Mouse (Mus musculus): ENCODE results near the gene Hoxc10. TPM values are rescaled to one million over a fixed set of nuclear protein-coding genes. Genes with fewer than 3 reads are reported as not detected.
A peak's percentile ranks its signal among the peaks of the same experiment; 100 is the strongest.

Hoxc10 gene
- polyA plus RNA-seq, 1 experiment from 2014 or later, result not detected

DNA sequence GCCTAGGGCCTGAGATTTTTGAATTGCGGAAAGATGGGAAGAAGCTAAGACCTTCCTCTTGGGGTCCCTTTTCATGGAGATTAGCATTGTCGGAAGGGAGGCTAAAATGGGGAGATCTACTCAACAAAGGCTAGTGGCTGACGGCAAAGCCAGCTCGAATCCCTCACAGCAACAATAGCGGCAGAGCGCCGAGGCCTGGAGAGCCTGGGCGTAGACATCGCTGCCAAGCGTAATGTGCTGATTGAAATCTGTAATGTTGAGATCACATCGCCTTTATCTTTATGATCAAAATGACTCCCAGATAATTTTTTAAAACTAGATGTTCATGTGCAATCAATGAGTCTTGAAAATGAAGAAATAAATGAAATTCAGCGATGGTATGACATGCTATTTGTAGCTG lies 32.2 kb upstream of the Hoxc10 start:
- WGBS, result under 1% methylated on average over 12 of the region's 12 CpGs
- Histone ChIP-seq H3K27me3 (ENCODE audit: insufficient read depth, poor library complexity, severe bottlenecking) (peaks cover 100% of the 10 kb centered on the region), H3K27ac (no peak overlapping the region), H3K36me3 (no peaks in the 10 kb centered on the region), H3K4me1 (replicated peaks) (peaks cover 1% of the 10 kb centered on the region; the same call in 1 of the 2 replicates), H3K9me3 (no peaks in the 10 kb centered on the region), H3K4me3 (no peak overlapping the region)
- DNase-seq (ENCODE audit: low spot score), result no peak

GRCm38 (mm10) chr15:102934897-102935296 lies 31.7 kb upstream of the Hoxc10 start:
- H3K4me1 ChIP-seq (replicated peaks), result peaks cover 5% of the 10 kb centered on the region; the same call in 1 of the 2 replicates
- H3K27ac ChIP-seq, result no peak overlapping the region
- H3K36me3 ChIP-seq, result no peaks in the 10 kb centered on the region
- H3K9me3 ChIP-seq, result no peaks in the 10 kb centered on the region
- WGBS, result under 1% methylated on average over 27 of the region's 27 CpGs
- peaks cover 100% of the 10 kb centered on the region for H3K27me3 ChIP-seq (ENCODE audit: insufficient read depth, poor library complexity, severe bottlenecking)
- DNase-seq (ENCODE audit: low spot score), result peak; percentile 64
- H3K4me3 ChIP-seq, result no peak overlapping the region

DNA sequence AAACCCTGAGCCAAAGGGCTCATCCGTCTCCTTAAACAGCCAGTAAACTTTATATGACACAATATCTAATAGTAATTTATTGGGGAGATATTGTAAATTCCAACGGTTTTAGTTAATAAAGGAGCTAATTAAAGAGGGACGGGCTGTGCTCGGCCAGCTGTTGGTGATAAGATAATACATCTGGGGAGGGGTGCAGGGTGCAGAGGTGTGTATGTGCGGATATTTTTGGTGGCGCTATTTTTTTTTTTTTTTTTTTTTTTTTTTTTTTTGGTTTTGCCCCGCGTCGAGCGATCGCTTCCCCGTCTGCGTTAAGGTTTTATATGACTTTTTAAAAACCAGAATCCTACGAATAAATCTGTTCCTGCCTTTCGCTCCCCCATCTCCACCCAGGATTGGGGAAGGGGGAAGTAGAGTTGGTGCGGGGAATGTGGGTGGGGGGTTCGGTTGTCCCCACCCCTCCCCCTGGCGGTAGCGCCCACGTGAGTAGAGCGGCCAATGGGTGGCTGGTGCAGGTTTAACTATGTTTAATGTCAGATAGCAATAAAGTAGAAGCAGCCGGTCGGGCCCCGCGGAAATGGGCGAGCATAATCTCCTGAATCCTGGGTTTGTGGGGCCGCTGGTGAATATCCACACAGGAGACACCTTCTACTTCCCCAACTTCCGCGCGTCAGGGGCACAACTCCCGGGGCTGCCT lies 30.2 kb upstream of the Hoxc10 start, which contains the start of gene Hoxc12:
TSS of gene Hoxc12 (plus strand) at position 479 of the 694 bp plus-strand sequence.
- Histone ChIP-seq H3K4me1 (replicated peaks) (peaks cover 5% of the 10 kb centered on the region; the same call in 1 of the 2 replicates), H3K27me3 (ENCODE audit: insufficient read depth, poor library complexity, severe bottlenecking) (peaks cover 100% of the 10 kb centered on the region), H3K9me3 (no peaks in the 10 kb centered on the region), H3K4me3 (no peak within 1 kb of the TSS), H3K27ac (no peak within 1 kb of the TSS), H3K36me3 (no peaks in the 10 kb centered on the region)
- no peak for DNase-seq (ENCODE audit: low spot score)
- WGBS, result 2% methylated on average over 31 of the region's 31 CpGs

DNA sequence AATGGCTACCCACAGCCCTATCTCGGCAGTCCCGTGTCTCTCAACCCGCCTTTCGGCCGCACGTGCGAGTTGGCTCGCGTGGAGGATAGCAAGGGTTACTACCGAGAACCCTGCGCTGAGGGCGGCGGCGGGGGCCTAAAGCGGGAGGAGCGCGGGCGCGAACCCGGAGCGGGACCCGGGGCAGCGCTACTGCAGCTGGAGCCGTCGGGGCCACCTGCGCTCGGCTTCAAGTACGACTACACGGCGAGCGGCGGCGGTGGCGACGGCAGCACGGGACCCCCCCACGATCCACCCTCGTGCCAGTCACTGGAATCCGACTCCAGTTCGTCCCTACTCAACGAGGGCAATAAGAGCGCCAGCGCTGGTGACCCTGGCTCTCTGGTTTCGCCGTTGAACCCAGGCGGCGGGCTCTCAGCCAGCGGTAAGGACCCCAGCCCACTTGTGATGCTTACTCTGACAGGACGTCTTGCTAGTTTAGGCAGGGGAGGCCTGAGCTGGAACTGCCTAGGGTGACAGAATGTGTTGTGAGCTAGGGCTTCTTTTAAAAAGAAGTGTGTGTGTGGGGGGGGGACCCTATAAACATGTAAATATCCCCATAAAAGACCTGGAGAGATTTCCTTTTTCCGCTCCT lies 29.4 kb upstream of the Hoxc10 start:
- 1% methylated on average over 50 of the region's 50 CpGs for WGBS

GRCm38 (mm10) chr15:102939256-102940155 lies 27.1 kb upstream of the Hoxc10 start:
- DNase-seq (ENCODE audit: low spot score), result no peak
- H3K36me3 ChIP-seq, result no peaks in the 10 kb centered on the region
- H3K4me3 ChIP-seq, result no peak overlapping the region
- H3K9me3 ChIP-seq, result no peaks in the 10 kb centered on the region
- H3K27ac ChIP-seq, result no peak overlapping the region
- peaks cover 100% of the 10 kb centered on the region for H3K27me3 ChIP-seq (ENCODE audit: insufficient read depth, poor library complexity, severe bottlenecking)
- peaks cover 11% of the 10 kb centered on the region; the same call in 1 of the 2 replicates for H3K4me1 ChIP-seq (replicated peaks)
- 1% methylated on average over 34 of the region's 34 CpGs for WGBS

More for the DNA sequence above, 29.4 kb upstream of the Hoxc10 start:
- peak; percentile 60 for DNase-seq (ENCODE audit: low spot score)
- Histone ChIP-seq H3K9me3 (no peaks in the 10 kb centered on the region), H3K4me3 (no peak overlapping the region), H3K36me3 (no peaks in the 10 kb centered on the region), H3K27me3 (ENCODE audit: insufficient read depth, poor library complexity, severe bottlenecking) (peaks cover 100% of the 10 kb centered on the region), H3K4me1 (replicated peaks) (peaks cover 5% of the 10 kb centered on the region; the same call in 1 of the 2 replicates), H3K27ac (no peak overlapping the region)

GRCm38 (mm10) chr15:102942739-102943467 lies 23.7 kb upstream of the Hoxc10 start:
- no peaks in the 10 kb centered on the region for H3K36me3 ChIP-seq
- peak; percentile 62 for DNase-seq (ENCODE audit: low spot score)

GRCm38 (mm10) chr15:102943468-102943813 lies 23.2 kb upstream of the Hoxc10 start:
- Histone ChIP-seq H3K4me1 (replicated peaks) (peaks cover 11% of the 10 kb centered on the region; the same call in 1 of the 2 replicates), H3K4me3 (no peak overlapping the region), H3K27ac (no peak overlapping the region), H3K9me3 (no peaks in the 10 kb centered on the region), H3K27me3 (ENCODE audit: insufficient read depth, poor library complexity, severe bottlenecking) (peaks cover 100% of the 10 kb centered on the region), H3K36me3 (no peaks in the 10 kb centered on the region)
- DNase-seq (ENCODE audit: low spot score), result no peak
- 2% methylated on average over 5 of the region's 5 CpGs for WGBS

More at GRCm38 (mm10) chr15:102942739-102943467, 23.7 kb upstream of the Hoxc10 start:
- no peaks in the 10 kb centered on the region for H3K9me3 ChIP-seq
- H3K4me3 ChIP-seq, result peak overlapping the region; percentile 32
- H3K27me3 ChIP-seq (ENCODE audit: insufficient read depth, poor library complexity, severe bottlenecking), result peaks cover 100% of the 10 kb centered on the region
- H3K27ac ChIP-seq, result no peak overlapping the region
- under 1% methylated on average over 53 of the region's 53 CpGs for WGBS
- peaks cover 11% of the 10 kb centered on the region; the same call in 1 of the 2 replicates for H3K4me1 ChIP-seq (replicated peaks)

DNA sequence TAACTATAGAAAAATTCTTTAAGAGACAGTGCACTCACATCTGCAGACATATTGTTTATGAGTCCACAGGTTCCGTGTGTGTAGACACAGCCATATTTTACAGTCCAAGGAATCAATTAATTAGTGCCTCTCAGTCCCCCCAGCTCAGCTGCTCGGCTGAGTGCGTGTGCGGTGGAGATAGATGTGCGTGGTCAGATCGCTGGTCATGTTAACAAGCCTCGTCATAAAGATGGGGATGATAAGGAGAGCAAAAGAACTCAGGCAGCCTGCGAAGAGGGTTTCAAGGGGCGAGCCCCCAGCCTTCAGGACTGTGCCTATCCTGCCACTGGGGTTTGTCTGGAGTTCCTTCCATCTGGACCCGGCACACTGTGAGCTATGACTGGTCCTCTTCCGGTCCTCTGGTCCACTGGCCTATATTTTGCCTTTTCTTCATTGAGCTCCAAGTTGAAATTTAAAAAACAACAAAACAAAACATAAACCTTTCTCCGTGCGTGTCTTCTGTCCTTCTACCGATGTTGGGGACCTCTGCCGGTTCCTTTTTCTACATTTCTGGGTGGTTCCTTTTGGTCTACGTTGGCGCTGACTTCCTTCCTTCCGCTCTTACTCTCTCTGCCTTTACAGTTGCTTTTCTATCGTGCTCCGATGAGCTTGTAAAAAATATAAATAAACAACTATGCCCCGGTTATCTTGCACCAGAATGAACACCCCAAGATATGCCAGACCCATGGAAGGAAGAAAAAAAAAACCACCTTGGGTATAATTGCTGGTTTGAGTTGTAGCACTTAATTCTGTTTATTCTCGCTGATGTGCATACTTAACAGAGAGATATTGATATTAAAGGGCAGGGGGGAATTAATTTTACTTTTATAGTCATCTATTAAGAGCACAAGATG lies 21.2 kb upstream of the Hoxc10 start:
- Histone ChIP-seq H3K9me3 (no peaks in the 10 kb centered on the region), H3K36me3 (no peaks in the 10 kb centered on the region), H3K27ac (no peak overlapping the region), H3K4me3 (no peak overlapping the region), H3K4me1 (replicated peaks) (peaks cover 6% of the 10 kb centered on the region; the same call in 1 of the 2 replicates), H3K27me3 (ENCODE audit: insufficient read depth, poor library complexity, severe bottlenecking) (peaks cover 100% of the 10 kb centered on the region)
- 9% methylated on average over 22 of the region's 22 CpGs for WGBS
- DNase-seq (ENCODE audit: low spot score), result no peak

DNA sequence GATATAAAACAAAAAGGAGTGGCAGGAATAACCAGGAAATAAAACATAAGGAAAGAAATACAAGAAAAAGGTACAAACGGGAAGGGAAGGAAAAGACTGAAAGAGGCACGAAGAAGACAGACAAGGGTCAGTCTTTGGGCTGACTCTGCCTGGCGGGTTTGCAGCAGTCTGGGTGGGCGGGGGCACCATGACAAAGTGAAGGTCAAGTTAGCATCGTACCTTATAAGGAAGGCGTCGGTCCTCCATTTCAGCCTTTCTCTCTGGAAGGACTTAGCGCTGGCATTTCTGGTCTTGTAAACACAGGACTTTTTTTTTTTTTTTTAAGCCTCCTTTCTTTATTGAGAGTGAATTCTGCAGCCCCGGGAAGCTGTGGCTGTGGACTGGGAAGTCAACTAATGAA lies 19.3 kb upstream of the Hoxc10 start:
- WGBS, result 3% methylated on average over 9 of the region's 9 CpGs
- H3K36me3 ChIP-seq, result no peaks in the 10 kb centered on the region

DNA sequence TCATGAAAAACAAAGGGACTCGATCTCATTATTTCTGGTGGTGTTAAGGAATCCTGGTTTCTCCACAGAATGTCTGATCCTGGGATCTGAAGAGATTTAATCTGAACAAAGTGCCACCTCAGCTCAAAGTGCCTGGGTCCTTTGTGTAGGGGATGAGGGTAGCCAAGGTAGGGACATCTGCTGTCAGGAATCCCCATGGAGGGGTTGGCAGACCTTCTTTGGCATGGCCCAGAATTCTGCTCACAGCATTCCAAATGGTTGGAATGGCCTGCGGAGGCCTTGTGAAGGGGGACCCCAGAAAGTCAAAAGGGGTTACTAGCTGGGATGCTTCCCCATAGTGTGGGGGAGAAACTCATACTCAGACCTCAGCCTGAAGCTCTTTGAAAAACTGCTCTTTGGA lies 17.8 kb upstream of the Hoxc10 start:
- DNase-seq (ENCODE audit: low spot score), result no peak
- Histone ChIP-seq H3K4me1 (replicated peaks) (no peaks in the 10 kb centered on the region), H3K4me3 (no peak overlapping the region), H3K27me3 (ENCODE audit: insufficient read depth, poor library complexity, severe bottlenecking) (peaks cover 100% of the 10 kb centered on the region), H3K36me3 (no peaks in the 10 kb centered on the region), H3K27ac (no peak overlapping the region), H3K9me3 (no peaks in the 10 kb centered on the region)
- 14% methylated on average over 2 of the region's 2 CpGs for WGBS

More for the DNA sequence above, 19.3 kb upstream of the Hoxc10 start:
- H3K4me3 ChIP-seq, result no peak overlapping the region
- H3K27ac ChIP-seq, result no peak overlapping the region
- no peaks in the 10 kb centered on the region for H3K9me3 ChIP-seq
- H3K4me1 ChIP-seq (replicated peaks), result peaks cover 6% of the 10 kb centered on the region; the same call in 1 of the 2 replicates
- peaks cover 100% of the 10 kb centered on the region for H3K27me3 ChIP-seq (ENCODE audit: insufficient read depth, poor library complexity, severe bottlenecking)
- no peak for DNase-seq (ENCODE audit: low spot score)

- Histone ChIP-seq H3K36me3 (no peaks in the 10 kb centered on the region), H3K27ac (no peak overlapping the region), H3K4me1 (replicated peaks) (no peaks in the 10 kb centered on the region), H3K27me3 (ENCODE audit: insufficient read depth, poor library complexity, severe bottlenecking) (peaks cover 100% of the 10 kb centered on the region), H3K9me3 (no peaks in the 10 kb centered on the region), H3K4me3 (no peak overlapping the region)
- 3% methylated on average over 20 of the region's 20 CpGs for WGBS
- DNase-seq (ENCODE audit: low spot score), result peak; percentile 41
These were observed 16.9 kb upstream of the Hoxc10 start for GRCm38 (mm10) chr15:102949696-102950095.
